Mouse (Mus musculus): ENCODE data around the gene Gm28305. TPM values are rescaled to one million over a fixed set of nuclear protein-coding genes. Genes with fewer than 3 reads are reported as not detected.
A peak's percentile ranks its signal among the peaks of the same experiment; 100 is the strongest.

The Gm28305 gene
- total RNA-seq (2021) = not detected
- polyA plus RNA-seq (2012; rRNA removed) = not detected in 2 replicates
- long read RNA-seq = 0 reads

DNA sequence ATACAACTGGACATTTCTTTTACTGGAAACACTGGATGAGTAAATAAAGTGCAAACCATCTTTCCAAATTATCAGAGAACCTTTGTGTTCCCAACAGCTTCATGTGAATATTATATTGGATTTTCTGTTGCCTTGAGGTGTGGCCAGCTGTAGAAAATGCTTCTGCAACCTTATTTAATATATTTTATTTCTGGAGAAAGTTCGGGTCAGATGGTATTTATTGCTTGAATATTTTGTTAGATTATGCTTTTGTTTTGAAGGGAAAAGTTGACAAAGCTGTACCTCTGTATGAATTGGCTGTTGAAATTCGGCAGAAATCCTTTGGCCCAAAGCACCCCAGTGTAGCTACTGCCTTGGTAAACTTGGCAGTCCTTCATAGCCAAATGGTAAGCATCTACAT is at the start of gene Gm28305:
Gene Gm28305, plus strand, starts transcription at position 301 of the 400 bp plus-strand sequence.
- DNase-seq = no peak

DNA sequence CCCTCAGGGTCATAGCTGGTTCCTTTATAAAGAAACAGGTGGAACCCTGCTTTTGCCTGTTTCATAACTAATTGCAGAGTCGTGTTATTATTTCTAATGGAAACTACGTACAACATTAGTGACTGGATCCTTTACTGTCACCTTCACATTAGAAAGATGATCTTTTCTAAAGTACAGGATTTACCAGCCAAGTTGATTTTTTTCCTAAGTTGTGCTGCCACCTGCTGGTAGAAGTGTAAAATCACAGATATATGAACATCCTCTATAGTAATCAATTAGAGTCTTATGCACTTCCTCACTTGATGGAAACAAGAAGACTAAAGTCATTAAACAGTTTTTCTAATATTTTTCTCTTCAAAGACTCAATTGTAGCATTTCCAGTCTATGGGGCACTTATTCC is 44.0 kb upstream of the Gm28305 start:
- DNase-seq = peak; percentile 26

DNA sequence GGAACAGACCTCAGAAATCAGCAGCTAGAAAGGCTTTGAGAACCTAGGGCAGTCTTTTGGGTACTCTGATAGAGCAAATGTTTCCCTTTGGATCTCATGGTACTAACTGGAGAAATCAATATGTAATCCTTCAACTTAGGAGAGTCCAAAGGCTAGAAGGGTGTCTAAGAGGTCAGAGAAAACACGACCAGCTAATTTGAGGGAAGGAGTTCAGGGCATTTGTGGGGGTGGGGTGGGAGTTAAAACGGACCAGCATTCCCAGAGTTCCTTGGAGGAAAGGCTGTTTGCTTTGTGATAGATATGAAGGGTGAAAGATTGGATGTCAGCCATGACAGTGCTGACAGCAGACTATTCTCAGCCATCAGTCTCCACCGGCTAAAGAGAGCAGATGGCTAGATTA is 39.9 kb upstream of the Gm28305 start:
- DNase-seq = no peak

GRCm38 (mm10) chr9:104001921-104002859 is 38.3 kb upstream of the Gm28305 start, which contains the start of gene Nphp3:
Gene Nphp3 (plus strand): TSS chr9:104002544.
- DNase-seq = peak; percentile 100

GRCm38 (mm10) chr9:104002913-104003330 is 37.5 kb upstream of the Gm28305 start:
- no peak for DNase-seq

- no peak for DNase-seq
These were observed 25.9 kb upstream of the Gm28305 start for GRCm38 (mm10) chr9:104014526-104014925.

GRCm38 (mm10) chr9:104021026-104021425 is 19.4 kb upstream of the Gm28305 start:
- no peak for DNase-seq

GRCm38 (mm10) chr9:104027186-104027585 is 13.3 kb upstream of the Gm28305 start:
- DNase-seq = no peak

DNA sequence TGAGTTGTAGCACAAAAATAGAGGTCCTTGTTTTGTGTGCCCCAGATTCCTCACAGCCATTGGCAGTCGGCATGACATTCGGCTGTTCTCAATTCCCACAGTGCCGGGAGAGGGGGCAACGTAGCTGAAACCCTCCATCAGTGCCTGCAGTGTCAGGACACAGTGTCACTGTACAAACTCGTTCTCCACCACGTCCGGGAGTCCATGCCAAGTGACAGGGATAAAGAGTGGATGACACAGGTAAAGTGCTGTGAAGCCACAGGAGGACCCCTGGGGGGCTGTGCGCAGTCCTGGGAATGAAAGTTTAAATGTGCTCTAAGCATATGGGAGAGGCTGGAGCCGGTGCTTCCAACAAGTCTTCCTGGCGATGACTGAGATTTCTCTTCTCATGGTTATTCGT is 10.6 kb upstream of the Gm28305 start:
- DNase-seq = no peak

DNA sequence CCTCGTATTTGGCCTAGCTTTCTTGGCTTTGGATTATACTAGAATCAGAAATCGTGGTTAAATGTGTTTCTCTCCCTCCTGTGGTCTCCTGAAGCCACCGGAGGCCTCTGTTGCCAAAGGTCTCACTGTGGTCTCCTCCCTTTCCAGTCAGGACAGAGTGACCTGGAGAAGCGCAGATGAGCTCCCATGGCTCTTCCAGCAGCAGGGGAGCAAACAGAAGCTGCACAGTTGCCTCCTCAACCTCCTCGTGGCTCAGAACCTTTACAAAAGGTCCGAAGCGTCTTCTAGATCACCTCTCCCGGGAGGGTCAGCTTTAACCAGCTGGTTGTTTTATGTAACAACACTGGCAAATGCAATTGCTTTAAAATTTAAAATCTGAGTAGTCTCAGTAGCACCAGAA is 6.2 kb upstream of the Gm28305 start:
- DNase-seq = no peak

GRCm38 (mm10) chr9:104034718-104035117 is 5.7 kb upstream of the Gm28305 start:
- no peak for DNase-seq

GRCm38 (mm10) chr9:104035261-104036015 is 5.0 kb upstream of the Gm28305 start:
- DNase-seq = peak; percentile 75

- no peak for DNase-seq
These were observed 2.2 kb upstream of the Gm28305 start for GRCm38 (mm10) chr9:104038266-104038665.

GRCm38 (mm10) chr9:104039031-104039695 is 1.3 kb upstream of the Gm28305 start:
- no peak for DNase-seq

- no peak for DNase-seq
These were observed 720 bp upstream of the Gm28305 start for GRCm38 (mm10) chr9:104039742-104040141.

DNA sequence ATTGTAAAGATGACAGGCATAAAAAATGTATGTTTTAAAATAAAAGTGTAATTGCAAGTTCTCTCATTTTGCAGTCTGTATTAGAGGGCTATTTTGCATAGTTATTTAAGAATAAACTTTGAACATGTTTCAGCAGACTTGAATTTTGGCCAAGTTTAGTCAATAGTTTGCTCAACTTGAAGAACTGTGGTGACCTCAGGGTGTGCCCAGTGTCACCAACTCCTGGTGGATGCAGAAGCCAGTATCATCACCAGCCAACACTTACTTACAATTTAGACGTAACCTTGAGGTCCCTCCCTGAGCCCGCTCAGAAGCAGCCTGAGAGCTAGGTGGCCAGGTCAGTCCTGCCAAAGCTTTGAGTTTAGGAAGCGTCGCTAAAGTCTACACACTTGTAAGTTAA is 3.2 kb downstream of the Gm28305 start:
- DNase-seq = no peak

DNA sequence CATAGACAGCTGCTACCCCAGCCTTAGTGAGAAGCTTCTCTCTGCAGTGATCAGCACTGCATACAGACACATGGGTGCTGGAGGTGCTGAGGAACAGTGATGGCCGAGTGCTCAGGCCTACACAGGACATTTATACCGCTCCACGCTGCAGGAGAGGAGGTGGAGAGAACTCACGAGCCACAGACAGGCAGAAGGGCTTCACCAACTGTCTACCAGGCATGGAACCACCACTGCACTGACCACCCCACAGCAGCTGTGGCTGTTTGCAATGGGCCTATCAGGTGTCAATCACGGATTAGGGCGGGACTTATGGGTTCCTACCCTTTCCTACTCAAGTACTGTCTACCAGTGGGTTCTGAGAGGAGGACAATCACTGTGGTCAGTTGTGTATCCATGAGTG is 10.6 kb downstream of the Gm28305 start:
- DNase-seq = no peak

DNA sequence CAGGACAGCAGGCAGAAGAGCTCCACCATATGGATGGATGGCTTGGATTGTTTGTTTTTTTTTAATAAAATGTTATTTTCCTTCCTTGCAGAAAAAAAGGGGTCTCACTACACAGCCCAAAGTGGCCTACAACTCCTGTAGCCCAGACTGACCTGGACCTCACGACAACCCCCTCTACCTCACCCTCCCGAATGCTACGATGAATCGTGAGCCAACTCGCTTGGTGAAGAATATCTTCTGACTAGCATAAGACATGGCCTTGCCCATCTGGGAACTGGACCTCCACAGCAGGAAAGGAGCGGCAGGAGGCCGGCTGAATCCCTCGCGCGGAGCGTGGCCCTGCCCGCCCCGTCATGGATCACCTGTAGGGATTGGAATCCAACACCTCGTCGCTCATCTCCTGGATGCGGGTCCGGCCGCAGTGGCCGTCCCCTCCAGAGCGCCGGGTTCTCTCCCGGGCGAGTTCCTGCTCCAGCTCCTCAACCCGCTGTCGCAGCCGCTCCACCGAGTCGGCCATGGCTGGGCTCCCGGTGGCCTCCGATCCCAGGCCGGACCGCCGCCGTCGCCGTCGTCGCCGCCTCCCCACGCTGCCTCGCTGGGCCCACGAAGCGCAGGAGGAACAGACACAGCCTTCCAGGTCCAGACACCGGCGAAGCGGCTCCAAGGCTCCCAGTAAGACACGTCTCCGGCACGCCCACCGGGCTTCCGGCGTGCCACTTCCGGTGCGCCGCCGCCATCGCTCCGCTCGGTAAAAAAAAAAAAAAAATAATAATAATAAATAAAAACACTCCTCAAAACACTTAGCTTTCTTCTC is 22.2 kb downstream of the Gm28305 start, which contains the start of gene Uba5:
Gene Uba5, minus strand, starts transcription at position 705 of the 814 bp plus-strand sequence.
- DNase-seq = peak; percentile 83

DNA sequence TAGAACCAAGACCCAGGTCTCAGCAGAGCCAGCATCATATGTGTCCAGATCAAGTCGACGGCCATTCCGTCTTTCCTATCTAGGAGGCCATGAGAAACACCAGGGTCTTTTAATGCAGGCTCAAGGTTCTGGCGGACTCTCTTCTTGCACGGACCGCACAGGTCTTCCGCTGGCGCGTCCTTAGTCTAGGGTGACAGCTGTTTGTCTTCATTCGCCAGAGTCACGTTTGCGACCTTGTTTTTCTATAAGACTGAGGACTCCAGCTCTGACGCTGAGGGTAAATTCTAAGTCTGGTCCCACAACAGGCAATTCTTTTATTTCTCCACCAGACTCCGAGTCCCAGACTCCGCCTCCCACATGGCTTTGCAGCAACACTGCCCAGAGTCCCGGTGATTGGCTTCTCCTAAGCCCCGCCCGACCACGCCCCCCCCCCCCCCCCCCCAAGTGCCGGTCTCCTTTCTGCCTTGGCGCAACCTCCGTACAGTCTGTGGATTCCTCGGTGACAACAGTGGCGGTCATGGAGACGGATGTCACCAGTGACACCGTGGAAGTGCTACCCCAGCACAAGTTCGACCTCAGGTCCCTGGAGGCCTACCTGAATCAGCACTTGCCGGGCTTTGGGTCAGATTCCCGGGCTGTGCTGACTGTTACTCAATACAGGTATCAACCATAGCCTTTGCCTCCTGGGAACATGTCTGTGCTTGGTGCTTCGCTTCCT is 22.9 kb downstream of the Gm28305 start, which contains the start of gene Acad11:
Gene Acad11, plus strand, starts transcription at position 134 of the 718 bp plus-strand sequence.
- DNase-seq = peak; percentile 87

DNA sequence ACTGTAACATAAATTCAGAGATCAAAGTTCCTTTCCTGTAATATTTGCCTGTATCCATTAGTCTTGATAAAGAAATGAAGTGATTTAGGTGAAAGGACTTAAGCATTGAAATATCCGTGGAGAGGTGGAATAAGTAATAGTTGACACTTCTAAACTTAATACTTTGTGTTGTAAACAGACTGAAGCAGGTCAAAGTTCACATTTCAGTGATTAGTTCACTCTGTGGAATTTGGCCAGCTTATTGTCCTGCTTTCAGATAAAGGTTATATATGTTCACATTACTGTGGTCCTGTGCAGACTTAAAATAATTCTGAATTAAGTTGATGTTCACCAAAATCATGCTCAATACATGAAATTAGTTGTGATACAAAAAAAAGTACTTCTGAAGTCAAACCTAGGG is 24.1 kb downstream of the Gm28305 start:
- no peak for DNase-seq
